Mouse (Mus musculus): ENCODE results near the gene Elane. TPM values are rescaled to one million over a fixed set of nuclear protein-coding genes. Genes with fewer than 3 reads are reported as not detected.

The Elane gene
- polyA plus RNA-seq, 1 experiment from 2014 or later, result 0.92 TPM

GRCm38 (mm10) chr10:79861230-79862048 is 24.6 kb upstream of the Elane start:
- peaks cover 42% of the 10 kb centered on the region for H3K36me3 ChIP-seq (ENCODE audit: insufficient read depth, low read length)
- DNase-seq (ENCODE audit: low spot score) (no peak), ATAC-seq (no peak)
- 60% methylated on average over 25 of the region's 25 CpGs for WGBS
- no peaks in the 10 kb centered on the region for H3K27me3 ChIP-seq (replicated peaks; ENCODE audit: insufficient read depth, low read length)
- TF ChIP-seq CTCF (IDR thresholded peaks at IDR 0.05) (no peak), EP300 (IDR thresholded peaks at IDR 0.05) (no peak)
- H3K9me3 ChIP-seq (ENCODE audit: low read length), result no peaks in the 10 kb centered on the region
- peaks cover 23% of the 10 kb centered on the region for H3K4me1 ChIP-seq (ENCODE audit: insufficient read depth, low read depth, low read length)
- H3K27ac ChIP-seq (ENCODE audit: low read length), result no peak overlapping the region
- no peak overlapping the region for H3K4me2 ChIP-seq (replicated peaks; ENCODE audit: low read depth, low read length)
- no peak overlapping the region for H3K4me3 ChIP-seq (ENCODE audit: low read depth, low read length)
- H3K9ac ChIP-seq (replicated peaks; ENCODE audit: low read depth), result no peak overlapping the region

GRCm38 (mm10) chr10:79862049-79862788 is 23.8 kb upstream of the Elane start:
- no peaks in the 10 kb centered on the region for H3K9me3 ChIP-seq (ENCODE audit: low read length)
- ATAC-seq (no peak), DNase-seq (ENCODE audit: low spot score) (no peak)
- H3K27me3 ChIP-seq (replicated peaks; ENCODE audit: insufficient read depth, low read length), result no peaks in the 10 kb centered on the region
- H3K9ac ChIP-seq (replicated peaks; ENCODE audit: low read depth), result no peak overlapping the region
- no peak overlapping the region for H3K4me2 ChIP-seq (replicated peaks; ENCODE audit: low read depth, low read length)
- WGBS, result 84% methylated on average over 23 of the region's 23 CpGs
- H3K4me1 ChIP-seq (ENCODE audit: insufficient read depth, low read depth, low read length), result peaks cover 15% of the 10 kb centered on the region
- H3K4me3 ChIP-seq (ENCODE audit: low read depth, low read length), result no peak overlapping the region
- no peak for TF ChIP-seq EP300 (IDR thresholded peaks at IDR 0.05)
- no peak for TF ChIP-seq CTCF (IDR thresholded peaks at IDR 0.05)
- H3K27ac ChIP-seq (ENCODE audit: low read length), result no peak overlapping the region
- H3K36me3 ChIP-seq (ENCODE audit: insufficient read depth, low read length), result peaks cover 42% of the 10 kb centered on the region

- Histone ChIP-seq H3K9me3 (ENCODE audit: low read length) (no peaks in the 10 kb centered on the region), H3K27me3 (replicated peaks; ENCODE audit: insufficient read depth, low read length) (no peaks in the 10 kb centered on the region), H3K4me1 (ENCODE audit: insufficient read depth, low read depth, low read length) (peaks cover 9% of the 10 kb centered on the region), H3K4me2 (replicated peaks; ENCODE audit: low read depth, low read length) (no peak overlapping the region), H3K27ac (ENCODE audit: low read length) (no peak overlapping the region), H3K36me3 (ENCODE audit: insufficient read depth, low read length) (peaks cover 42% of the 10 kb centered on the region), H3K9ac (replicated peaks; ENCODE audit: low read depth) (no peak overlapping the region), H3K4me3 (ENCODE audit: low read depth, low read length) (no peak overlapping the region)
- ATAC-seq, result no peak
- DNase-seq (ENCODE audit: low spot score), result no peak
- WGBS, result 55% methylated on average over 9 of the region's 10 CpGs
- TF ChIP-seq EP300 (IDR thresholded peaks at IDR 0.05), result no peak
- no peak for TF ChIP-seq CTCF (IDR thresholded peaks at IDR 0.05)
Observed at GRCm38 (mm10) chr10:79862925-79863324, 23.1 kb upstream of the Elane start.

- WGBS, result 50% methylated on average over 10 of the region's 10 CpGs
- no peak overlapping the region for H3K27ac ChIP-seq (ENCODE audit: low read length)
- ATAC-seq, result peak; percentile 1; the same call in 1 of the 2 replicates
Observed at GRCm38 (mm10) chr10:79864351-79865188, 21.5 kb upstream of the Elane start.

GRCm38 (mm10) chr10:79865189-79865601 is 20.9 kb upstream of the Elane start:
- TF ChIP-seq CTCF (IDR thresholded peaks at IDR 0.05), result no peak
- no peak for TF ChIP-seq EP300 (IDR thresholded peaks at IDR 0.05)
- 33% methylated on average over 11 of the region's 12 CpGs for WGBS
- no peak overlapping the region for H3K4me2 ChIP-seq (replicated peaks; ENCODE audit: low read depth, low read length)
- no peak overlapping the region for H3K9ac ChIP-seq (replicated peaks; ENCODE audit: low read depth)
- no peaks in the 10 kb centered on the region for H3K27me3 ChIP-seq (replicated peaks; ENCODE audit: insufficient read depth, low read length)
- H3K4me3 ChIP-seq (ENCODE audit: low read depth, low read length), result no peak overlapping the region
- H3K4me1 ChIP-seq (ENCODE audit: insufficient read depth, low read depth, low read length), result no peaks in the 10 kb centered on the region
- ATAC-seq, result peak; percentile 11; the same call in 1 of the 2 replicates
- no peak for DNase-seq (ENCODE audit: low spot score)
- H3K27ac ChIP-seq (ENCODE audit: low read length), result no peak overlapping the region
- H3K36me3 ChIP-seq (ENCODE audit: insufficient read depth, low read length), result peaks cover 32% of the 10 kb centered on the region
- H3K9me3 ChIP-seq (ENCODE audit: low read length), result no peaks in the 10 kb centered on the region

More at GRCm38 (mm10) chr10:79864351-79865188, 21.5 kb upstream of the Elane start:
- Histone ChIP-seq H3K4me1 (ENCODE audit: insufficient read depth, low read depth, low read length) (no peaks in the 10 kb centered on the region), H3K27me3 (replicated peaks; ENCODE audit: insufficient read depth, low read length) (no peaks in the 10 kb centered on the region), H3K36me3 (ENCODE audit: insufficient read depth, low read length) (peaks cover 38% of the 10 kb centered on the region), H3K4me3 (ENCODE audit: low read depth, low read length) (no peak overlapping the region), H3K4me2 (replicated peaks; ENCODE audit: low read depth, low read length) (no peak overlapping the region), H3K9me3 (ENCODE audit: low read length) (no peaks in the 10 kb centered on the region), H3K9ac (replicated peaks; ENCODE audit: low read depth) (no peak overlapping the region)
- TF ChIP-seq EP300 (IDR thresholded peaks at IDR 0.05) (no peak), CTCF (IDR thresholded peaks at IDR 0.05) (0 out of 2 replicates have a peak, but pooled peaks have one; percentile 1)
- DNase-seq (ENCODE audit: low spot score), result no peak

All from lung, postnatal 0 days (tissue).